26 mouse cellular contexts compared by ENCODE assay signal in genomic region chr3:79022690-79023089, GRCm38 (mm10).
DNase-seq lines count a peak whose midpoint lies in the region; ATAC-seq and TF ChIP-seq lines count a peak whose summit lies in the region.
"Had no signal": no experiment of that assay in that cellular context is flagged by ENCODE, and none has a peak within 500 bp of the region (broad histone marks: within the 10 kb centered on the region; RNA-seq: fewer than 3 reads in every experiment).

No protein-coding gene starts in this region.

- no peak for DNase-seq in hindbrain, postnatal 0 days (ENCODE audit: low spot score)
- DNase-seq in hindbrain, embryonic 10.5 days (ENCODE audit: low spot score): no peak
- DNase-seq in midbrain, embryonic 10.5 days (ENCODE audit: low spot score): no peak
- DNase-seq in cerebellum, postnatal 25 days: no peak
- DNase-seq: adrenal gland, postnatal 14 days; gastrocnemius, postnatal 14 days; heart, postnatal 36 days; kidney, adult 18-20 months; kidney, postnatal 25 days; liver, embryonic 13.5 days; lung, adult 18-20 months; lung, postnatal 4 days; retina, postnatal 1 day; right cerebral cortex, postnatal 14 days had no signal

- 0 out of 2 replicates have a peak, but pooled peaks cover 4% of the 10 kb centered on the region for H3K4me1 ChIP-seq in forebrain, embryonic 16.5 days (replicated peaks; ENCODE audit: control insufficient read depth, insufficient read depth, low read length)
- H3K4me1 ChIP-seq in forebrain, embryonic 13.5 days: 0 out of 2 replicates have a peak, but pooled peaks cover 7% of the 10 kb centered on the region
- peaks cover 3% of the 10 kb centered on the region; the same call in 1 of the 2 replicates for H3K4me1 ChIP-seq in hindbrain, postnatal 0 days (ENCODE audit: insufficient read depth, low read length)
- no peaks in the 10 kb centered on the region for H3K4me1 ChIP-seq in hindbrain, embryonic 10.5 days (replicated peaks)
- H3K4me1 ChIP-seq in midbrain, embryonic 15.5 days: peaks cover 9% of the 10 kb centered on the region; the same call in 1 of the 2 replicates
- no peaks in the 10 kb centered on the region for H3K4me1 ChIP-seq in midbrain, embryonic 10.5 days
- H3K4me1 ChIP-seq: kidney, embryonic 15.5 days; limb, embryonic 10.5 days; neural tube, embryonic 15.5 days had no signal

- no peak overlapping the region for H3K4me2 ChIP-seq in forebrain, embryonic 16.5 days (ENCODE audit: low read length)
- no peak overlapping the region for H3K4me2 ChIP-seq in forebrain, embryonic 13.5 days
- H3K4me2 ChIP-seq in hindbrain, postnatal 0 days (ENCODE audit: low read depth, low read length): no peak overlapping the region
- no peak overlapping the region for H3K4me2 ChIP-seq in midbrain, embryonic 15.5 days
- H3K4me2 ChIP-seq: heart, embryonic 15.5 days; hindbrain, embryonic 14.5 days; kidney, embryonic 15.5 days; limb, embryonic 15.5 days; liver, embryonic 13.5 days; neural tube, embryonic 15.5 days had no signal

- H3K36me3 ChIP-seq in forebrain, embryonic 16.5 days (ENCODE audit: control insufficient read depth, insufficient read depth): no peaks in the 10 kb centered on the region
- H3K36me3 ChIP-seq in forebrain, embryonic 13.5 days (ENCODE audit: poor library complexity, severe bottlenecking): no peaks in the 10 kb centered on the region
- H3K36me3 ChIP-seq in hindbrain, postnatal 0 days (ENCODE audit: insufficient read depth, low read length): no peaks in the 10 kb centered on the region
- no peaks in the 10 kb centered on the region for H3K36me3 ChIP-seq in hindbrain, embryonic 10.5 days
- H3K36me3 ChIP-seq in midbrain, embryonic 15.5 days (replicated peaks): no peaks in the 10 kb centered on the region
- H3K36me3 ChIP-seq in midbrain, embryonic 10.5 days: no peaks in the 10 kb centered on the region
- H3K36me3 ChIP-seq: forebrain, embryonic 10.5 days; heart, embryonic 15.5 days; kidney, embryonic 15.5 days; limb, embryonic 10.5 days; limb, embryonic 15.5 days; liver, embryonic 13.5 days; neural tube, embryonic 15.5 days had no signal

- H3K9me3 ChIP-seq in forebrain, embryonic 16.5 days (ENCODE audit: control insufficient read depth, low read length): no peaks in the 10 kb centered on the region
- no peaks in the 10 kb centered on the region for H3K9me3 ChIP-seq in forebrain, embryonic 13.5 days (replicated peaks)
- no peaks in the 10 kb centered on the region for H3K9me3 ChIP-seq in hindbrain, postnatal 0 days (ENCODE audit: low read length)
- no peaks in the 10 kb centered on the region for H3K9me3 ChIP-seq in hindbrain, embryonic 10.5 days
- no peaks in the 10 kb centered on the region for H3K9me3 ChIP-seq in midbrain, embryonic 15.5 days
- no peaks in the 10 kb centered on the region for H3K9me3 ChIP-seq in midbrain, embryonic 10.5 days (replicated peaks)
- H3K9me3 ChIP-seq: forebrain, embryonic 10.5 days; heart, embryonic 15.5 days; kidney, embryonic 15.5 days; limb, embryonic 10.5 days; limb, embryonic 15.5 days; liver, embryonic 13.5 days; neural tube, embryonic 15.5 days had no signal

- no peaks in the 10 kb centered on the region for H3K27me3 ChIP-seq in forebrain, embryonic 16.5 days (replicated peaks; ENCODE audit: control insufficient read depth, insufficient read depth, low read length)
- H3K27me3 ChIP-seq in forebrain, embryonic 13.5 days: no peaks in the 10 kb centered on the region
- no peaks in the 10 kb centered on the region for H3K27me3 ChIP-seq in hindbrain, postnatal 0 days (ENCODE audit: insufficient read depth, low read length)
- no peaks in the 10 kb centered on the region for H3K27me3 ChIP-seq in hindbrain, embryonic 10.5 days (ENCODE audit: insufficient read depth, poor library complexity, severe bottlenecking)
- no peaks in the 10 kb centered on the region for H3K27me3 ChIP-seq in midbrain, embryonic 15.5 days (replicated peaks)
- no peaks in the 10 kb centered on the region for H3K27me3 ChIP-seq in midbrain, embryonic 10.5 days (ENCODE audit: low read depth, poor library complexity, severe bottlenecking)
- H3K27me3 ChIP-seq: heart, embryonic 15.5 days; kidney, embryonic 15.5 days; limb, embryonic 15.5 days; liver, embryonic 13.5 days; megakaryocyte, embryonic 14.5 days; neural tube, embryonic 15.5 days had no signal

- H3K27ac ChIP-seq in forebrain, embryonic 16.5 days (ENCODE audit: low read length): no peak overlapping the region
- no peak overlapping the region for H3K27ac ChIP-seq in forebrain, embryonic 13.5 days
- no peak overlapping the region for H3K27ac ChIP-seq in hindbrain, postnatal 0 days
- no peak overlapping the region for H3K27ac ChIP-seq in hindbrain, embryonic 10.5 days
- H3K27ac ChIP-seq in midbrain, embryonic 15.5 days: no peak overlapping the region
- no peak overlapping the region for H3K27ac ChIP-seq in midbrain, embryonic 10.5 days (replicated peaks)
- H3K27ac ChIP-seq: forebrain, embryonic 10.5 days; hindbrain, embryonic 14.5 days; kidney, embryonic 15.5 days; limb, embryonic 10.5 days; limb, embryonic 15.5 days; liver, embryonic 13.5 days; neural tube, embryonic 15.5 days had no signal

- peak; percentile 43 for ATAC-seq in forebrain, embryonic 16.5 days
- ATAC-seq in forebrain, embryonic 13.5 days: no peak
- ATAC-seq in hindbrain, postnatal 0 days: peak; percentile 47; the same call in 1 of the 2 replicates
- ATAC-seq in midbrain, embryonic 15.5 days (replicated peaks): peak; percentile 56; the same call in 1 of the 2 replicates
- ATAC-seq: lung, postnatal 0 days had no signal

- no peak overlapping the region for H3K4me3 ChIP-seq in forebrain, embryonic 16.5 days (replicated peaks; ENCODE audit: low read length)
- H3K4me3 ChIP-seq in forebrain, embryonic 13.5 days: no peak overlapping the region
- H3K4me3 ChIP-seq in hindbrain, postnatal 0 days (ENCODE audit: low read length): no peak overlapping the region
- no peak overlapping the region for H3K4me3 ChIP-seq in hindbrain, embryonic 10.5 days
- H3K4me3 ChIP-seq in midbrain, embryonic 15.5 days: no peak overlapping the region
- H3K4me3 ChIP-seq in midbrain, embryonic 10.5 days: no peak overlapping the region
- H3K4me3 ChIP-seq: forebrain, embryonic 10.5 days; heart, embryonic 15.5 days; kidney, embryonic 15.5 days; limb, embryonic 10.5 days; limb, embryonic 15.5 days; liver, embryonic 13.5 days; megakaryocyte, embryonic 14.5 days; neural tube, embryonic 15.5 days had no signal

- 54% methylated on average over 4 of the region's 4 CpGs for WGBS in forebrain, embryonic 16.5 days
- 55% methylated on average over 4 of the region's 4 CpGs for WGBS in forebrain, embryonic 13.5 days
- WGBS in hindbrain, postnatal 0 days: 78% methylated on average over 4 of the region's 4 CpGs
- WGBS in hindbrain, embryonic 10.5 days: 87% methylated on average over 4 of the region's 4 CpGs
- 64% methylated on average over 4 of the region's 4 CpGs for WGBS in midbrain, embryonic 15.5 days
- WGBS in midbrain, embryonic 10.5 days: 86% methylated on average over 4 of the region's 4 CpGs

- H3K9ac ChIP-seq in forebrain, embryonic 16.5 days (replicated peaks; ENCODE audit: low read depth, low read length): no peak overlapping the region
- no peak overlapping the region for H3K9ac ChIP-seq in forebrain, embryonic 13.5 days
- H3K9ac ChIP-seq in hindbrain, postnatal 0 days (replicated peaks; ENCODE audit: low read length): no peak overlapping the region
- H3K9ac ChIP-seq in midbrain, embryonic 15.5 days: no peak overlapping the region
- H3K9ac ChIP-seq: heart, embryonic 15.5 days; hindbrain, embryonic 14.5 days; kidney, embryonic 15.5 days; limb, embryonic 15.5 days; liver, embryonic 13.5 days; neural tube, embryonic 15.5 days had no signal

- TF ChIP-seq CTCF in hindbrain, postnatal 0 days (IDR thresholded peaks at IDR 0.05; ENCODE audit: low read depth): no peak
